In the genomic region with DNA sequence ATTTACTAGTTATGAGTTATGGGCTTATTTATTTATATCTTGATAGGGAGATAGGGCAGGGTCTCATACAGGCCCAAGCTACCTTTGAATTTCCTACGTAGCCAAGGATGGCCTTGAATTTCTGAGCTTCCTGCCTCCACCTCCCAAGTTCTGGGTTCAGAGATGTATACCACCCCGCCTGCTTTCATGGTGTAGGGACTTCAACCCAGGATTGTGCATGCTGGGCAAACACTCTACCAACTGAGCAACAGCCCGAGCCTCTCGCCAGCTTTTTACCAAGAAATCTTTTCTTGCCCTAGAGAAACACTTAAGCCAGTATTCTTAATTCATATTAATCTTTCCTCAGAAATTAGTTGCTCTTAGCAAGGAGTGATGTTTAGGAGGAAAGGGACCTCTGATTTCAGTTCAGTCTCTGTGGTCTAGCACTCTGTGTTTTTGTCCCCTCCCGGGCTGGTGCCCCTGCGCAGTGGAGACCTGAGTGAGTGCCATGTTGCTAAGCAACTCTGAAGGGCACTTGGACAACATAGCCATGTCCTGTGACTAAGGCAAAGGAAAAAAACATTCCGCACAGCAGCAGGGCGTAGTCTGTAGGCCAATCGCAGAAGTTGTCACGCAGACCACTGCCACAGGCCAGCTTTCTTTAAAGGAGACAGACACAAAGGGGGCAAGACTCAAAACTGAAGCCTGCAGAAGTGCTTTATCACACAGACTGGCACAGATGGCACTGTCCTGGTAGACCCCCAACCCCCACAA, we compare ENCODE assay signal across 8 mouse cellular contexts.
DNase-seq lines count a peak whose midpoint lies in the region; ATAC-seq lines count a peak whose summit lies in the region.

No protein-coding gene starts in this region.

- no peaks in the 10 kb centered on the region for H3K4me1 ChIP-seq in lung, embryonic 16.5 days (replicated peaks; ENCODE audit: control insufficient read depth, insufficient read depth, low read length)

- ATAC-seq in lung, embryonic 16.5 days (ENCODE audit: low read depth) = peak; percentile 99

- no peak overlapping the region for H3K9ac ChIP-seq in lung, embryonic 16.5 days (ENCODE audit: low read length)

- H3K27ac ChIP-seq in lung, embryonic 16.5 days (ENCODE audit: low read length) = peak overlapping the region; percentile 64; the same call in 1 of the 2 replicates

- no peaks in the 10 kb centered on the region for H3K9me3 ChIP-seq in lung, embryonic 16.5 days (ENCODE audit: control insufficient read depth, low read length)

- DNase-seq in adrenal gland, postnatal 25 days = peak; percentile 18
- DNase-seq in cerebellum, postnatal 10 days = peak; percentile 89 to 93
- peak; percentile 55 for DNase-seq in heart, adult 8-10 months (ENCODE audit: low spot score)
- peak; percentile 26 for DNase-seq in kidney, postnatal 10 days
- peak; percentile 25 to 29 for DNase-seq in right cerebral cortex, postnatal 36 days (ENCODE audit: low spot score in 2 of 2)
- DNase-seq in thymus, postnatal 10 days (ENCODE audit: low spot score in 2 of 2) = no peak
- DNase-seq in urinary bladder, postnatal 4 days (ENCODE audit: low spot score in 2 of 2) = no peak

- H3K4me2 ChIP-seq in lung, embryonic 16.5 days (ENCODE audit: low read depth, low read length) = no peak overlapping the region; the same call in 1 of the 2 replicates

- H3K4me3 ChIP-seq in lung, embryonic 16.5 days (ENCODE audit: low read length) = no peak overlapping the region

- no peaks in the 10 kb centered on the region for H3K27me3 ChIP-seq in lung, embryonic 16.5 days (ENCODE audit: control insufficient read depth, insufficient read depth, low read depth, low read length)

- WGBS in lung, embryonic 16.5 days = 53% methylated on average over 10 of the region's 10 CpGs

- H3K36me3 ChIP-seq in lung, embryonic 16.5 days (ENCODE audit: control insufficient read depth, insufficient read depth, low read length) = no peaks in the 10 kb centered on the region

Comparison
In these comparisons a context has a peak if more than half of its experiments do, and no peak if none do; other contexts are left out.
1. DNase-seq: peak in adrenal gland, postnatal 25 days (single experiment), cerebellum, postnatal 10 days (2 of 2), heart, adult 8-10 months (single experiment), kidney, postnatal 10 days (single experiment) and right cerebral cortex, postnatal 36 days (2 of 2); none in thymus, postnatal 10 days (0 of 2) and urinary bladder, postnatal 4 days (0 of 2).